ENCODE assay signal across 8 mouse cellular contexts in genomic region chr8:87957871-87958450, GRCm38 (mm10). TPM values are rescaled to one million over a fixed set of nuclear protein-coding genes. Genes with fewer than 3 reads are reported as not detected.
DNase-seq lines count a peak whose midpoint lies in the region; ATAC-seq lines count a peak whose summit lies in the region.

No protein-coding gene starts in this region.

- peak overlapping the region; percentile 93 for H3K9ac ChIP-seq in forebrain, embryonic 12.5 days
- peak overlapping the region; percentile 88 for H3K9ac ChIP-seq in midbrain, embryonic 12.5 days (replicated peaks)

- DNase-seq in 416B (ENCODE audit: low read depth), result peak; percentile 82
- DNase-seq in adrenal gland, adult 8-10 months, result peak; percentile 57
- peak; percentile 71 to 72 for DNase-seq in heart, postnatal 36 days
- DNase-seq in limb, embryonic 10.5 days (ENCODE audit: low spot score), result peak; percentile 80
- DNase-seq in spleen, adult 12 weeks (ENCODE audit: low spot score), result no peak
- DNase-seq in spleen, postnatal 4 days (ENCODE audit: low spot score in 2 of 2), result no peak

- H3K27me3 ChIP-seq in forebrain, embryonic 12.5 days, result peaks cover 24% of the 10 kb centered on the region
- H3K27me3 ChIP-seq in limb, embryonic 10.5 days (ENCODE audit: low read depth, poor library complexity, severe bottlenecking), result peaks cover 19% of the 10 kb centered on the region
- peaks cover 21% of the 10 kb centered on the region for H3K27me3 ChIP-seq in midbrain, embryonic 12.5 days

- intact Hi-C loops in heart, postnatal 36 days (cut with DNase I), result loop anchor here (1.0 to 5.0 kb wide), 3 partner anchors 29 to 156 kb away; no protein-coding TSS in a partner anchor

- H3K4me2 ChIP-seq in forebrain, embryonic 12.5 days, result peak overlapping the region; percentile 93
- peak overlapping the region; percentile 89 for H3K4me2 ChIP-seq in midbrain, embryonic 12.5 days (replicated peaks)

- 0% methylated on average over 20 of the region's 20 CpGs for WGBS in forebrain, embryonic 12.5 days
- WGBS in limb, embryonic 10.5 days, result under 1% methylated on average over 20 of the region's 20 CpGs
- WGBS in midbrain, embryonic 12.5 days, result 0% methylated on average over 20 of the region's 20 CpGs

- peak overlapping the region; percentile 98 for H3K27ac ChIP-seq in forebrain, embryonic 12.5 days
- peak overlapping the region; percentile 99 for H3K27ac ChIP-seq in limb, embryonic 10.5 days
- H3K27ac ChIP-seq in midbrain, embryonic 12.5 days (replicated peaks), result peak overlapping the region; percentile 99

- no peak for ATAC-seq in forebrain, embryonic 12.5 days (ENCODE audit: low FRiP score)
- ATAC-seq in midbrain, embryonic 12.5 days (ENCODE audit: low FRiP score, low read depth), result no peak

- H3K4me1 ChIP-seq in forebrain, embryonic 12.5 days, result peaks cover 75% of the 10 kb centered on the region
- peaks cover 70% of the 10 kb centered on the region for H3K4me1 ChIP-seq in limb, embryonic 10.5 days
- H3K4me1 ChIP-seq in midbrain, embryonic 12.5 days, result peaks cover 75% of the 10 kb centered on the region

- H3K4me3 ChIP-seq in forebrain, embryonic 12.5 days (replicated peaks), result peak overlapping the region; percentile 70
- H3K4me3 ChIP-seq in limb, embryonic 10.5 days, result peak overlapping the region; percentile 89
- peak overlapping the region; percentile 93 for H3K4me3 ChIP-seq in midbrain, embryonic 12.5 days

- no peaks in the 10 kb centered on the region for H3K9me3 ChIP-seq in forebrain, embryonic 12.5 days
- no peaks in the 10 kb centered on the region for H3K9me3 ChIP-seq in limb, embryonic 10.5 days (replicated peaks)
- no peaks in the 10 kb centered on the region for H3K9me3 ChIP-seq in midbrain, embryonic 12.5 days

- H3K36me3 ChIP-seq in forebrain, embryonic 12.5 days (replicated peaks), result no peaks in the 10 kb centered on the region
- no peaks in the 10 kb centered on the region for H3K36me3 ChIP-seq in limb, embryonic 10.5 days
- no peaks in the 10 kb centered on the region for H3K36me3 ChIP-seq in midbrain, embryonic 12.5 days

RNA-seq across cellular contexts. Expression of gene Zfp423, which starts 1.4 kb away (rescaled TPM):
- 10 to 100 TPM; 18.3 to 47.9 (median 33.8) TPM for total RNA-seq in adrenal gland, adult 8-10 months (2022)
- polyA plus RNA-seq in forebrain, embryonic 12.5 days (2016; fragmentation: Nextera tagmentation; extraction: Ambion mirVana), result 35.0 and 36.6 TPM in 2 replicates
- 1 to 10 TPM; 3.8 to 5.1 TPM for total RNA-seq in heart, postnatal 36 days (2021)
- 23.6 and 29.4 TPM in 2 replicates for polyA plus RNA-seq in limb, embryonic 10.5 days (2016; fragmentation: Nextera tagmentation; extraction: Ambion mirVana)
- 47.9 and 60.8 TPM in 2 replicates for polyA plus RNA-seq in midbrain, embryonic 12.5 days (2016; fragmentation: Nextera tagmentation; extraction: Ambion mirVana)

Comparison
In these comparisons a context has a peak if more than half of its experiments do, and no peak if none do; other contexts are left out.
1. DNase-seq: peak in 416B (single experiment), adrenal gland, adult 8-10 months (single experiment), heart, postnatal 36 days (2 of 2) and limb, embryonic 10.5 days (single experiment); none in spleen, adult 12 weeks (single experiment) and spleen, postnatal 4 days (0 of 2).
2. Peak in every context shown above with its lines, with median percentiles within 50 percentile points of each other: H3K27ac ChIP-seq and H3K4me3 ChIP-seq.